Mouse (Mus musculus): ENCODE data around the gene Nek7.

Gene Nek7

DNA sequence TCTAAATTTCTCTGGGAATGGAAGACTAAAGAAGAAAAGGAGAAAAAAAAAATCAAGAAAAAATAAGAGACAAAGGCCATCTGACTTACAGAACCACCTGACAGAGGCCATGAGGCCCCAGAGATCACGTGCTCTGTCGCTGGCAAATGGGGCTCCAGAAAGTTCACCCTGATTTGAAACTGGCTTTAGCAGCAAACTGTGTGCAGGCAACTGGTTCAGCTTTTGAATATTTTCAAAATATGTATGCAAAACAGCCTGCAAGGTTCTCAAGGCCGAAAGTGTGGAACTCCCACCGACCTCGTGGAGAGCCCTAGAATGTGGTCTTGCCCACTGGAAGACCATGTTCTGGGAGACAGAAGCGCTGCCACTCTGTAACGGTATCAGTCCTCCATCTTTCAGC is 11.6 kb downstream of the Nek7 start:
- no peak for DNase-seq (ENCODE audit: low spot score)

DNA sequence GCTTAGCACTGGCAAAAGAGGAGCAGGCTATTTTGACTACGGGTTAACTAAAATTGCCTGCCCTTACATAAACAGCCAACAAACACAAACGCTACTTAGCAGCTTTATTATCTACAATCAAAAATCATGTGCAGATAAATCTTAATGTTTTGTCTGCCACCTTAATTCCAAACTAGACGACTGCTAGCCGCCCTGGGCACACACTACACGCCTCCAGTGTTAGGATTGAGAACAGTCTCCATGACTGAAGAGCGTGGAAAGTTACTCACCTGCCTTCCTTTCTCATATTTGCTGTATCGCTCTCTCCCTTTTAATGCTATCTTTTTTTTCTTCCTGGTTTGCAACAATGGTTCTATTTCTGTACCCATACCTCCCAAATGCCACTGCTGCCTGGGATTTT is 12.1 kb downstream of the Nek7 start:
- DNase-seq (ENCODE audit: low spot score), result no peak

DNA sequence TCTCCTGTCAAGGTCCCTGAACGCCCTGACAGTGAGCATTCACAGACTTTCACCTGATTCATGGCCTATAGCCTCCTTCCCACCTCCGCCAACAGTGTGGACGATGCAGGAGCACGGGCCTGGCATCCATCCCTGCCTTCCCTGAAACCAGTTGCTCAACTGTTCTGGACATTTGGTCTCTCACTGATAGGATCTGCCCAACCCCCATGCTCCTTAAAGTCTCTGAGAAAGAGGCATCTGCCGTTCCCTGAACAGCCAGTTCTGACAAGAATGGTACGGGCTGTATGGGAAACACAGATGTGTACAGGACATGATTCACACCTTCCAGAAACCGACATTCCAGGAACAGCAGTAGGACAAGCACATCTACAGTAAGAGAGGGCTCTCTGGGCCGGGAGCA is 13.2 kb downstream of the Nek7 start:
- DNase-seq (ENCODE audit: low spot score), result no peak

- no peak for DNase-seq (ENCODE audit: low spot score)
These were observed 15.2 kb downstream of the Nek7 start for GRCm38 (mm10) chr1:138604736-138605135.

DNA sequence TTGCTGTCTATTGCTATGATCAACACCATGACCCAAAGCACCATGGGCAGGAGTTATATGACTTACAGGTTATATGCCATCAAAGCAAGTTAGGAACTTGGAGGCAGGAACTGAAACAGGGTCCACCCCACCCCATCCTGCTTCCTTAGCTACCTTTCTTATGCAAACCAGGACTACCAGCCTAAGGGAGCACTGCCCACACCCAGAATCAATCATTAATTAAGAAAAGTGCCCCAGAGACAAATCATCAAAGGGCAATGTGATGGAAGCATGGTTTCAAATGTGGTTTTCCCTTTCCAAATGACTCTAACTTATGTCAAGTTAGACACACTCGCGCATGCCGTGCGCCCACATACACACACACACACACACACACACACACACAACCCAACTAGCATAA is 16.0 kb downstream of the Nek7 start:
- no peak for DNase-seq (ENCODE audit: low spot score)

GRCm38 (mm10) chr1:138598087-138598486 is 21.9 kb downstream of the Nek7 start:
- no peak for DNase-seq (ENCODE audit: low spot score)

- no peak for DNase-seq (ENCODE audit: low spot score)
These were observed 23.7 kb downstream of the Nek7 start for GRCm38 (mm10) chr1:138596127-138596706.

- no peak for DNase-seq (ENCODE audit: low spot score)
These were observed 25.0 kb downstream of the Nek7 start for GRCm38 (mm10) chr1:138594910-138595309.

GRCm38 (mm10) chr1:138593922-138594321 is 26.0 kb downstream of the Nek7 start:
- no peak for DNase-seq (ENCODE audit: low spot score)

GRCm38 (mm10) chr1:138592466-138592865 is 27.5 kb downstream of the Nek7 start:
- DNase-seq (ENCODE audit: low spot score), result no peak

GRCm38 (mm10) chr1:138590451-138591022 is 29.4 kb downstream of the Nek7 start:
- DNase-seq (ENCODE audit: low spot score), result no peak

- no peak for DNase-seq (ENCODE audit: low spot score)
These were observed 30.8 kb downstream of the Nek7 start for GRCm38 (mm10) chr1:138589126-138589525.

- no peak for DNase-seq (ENCODE audit: low spot score)
These were observed 32.1 kb downstream of the Nek7 start for GRCm38 (mm10) chr1:138587812-138588211.

DNA sequence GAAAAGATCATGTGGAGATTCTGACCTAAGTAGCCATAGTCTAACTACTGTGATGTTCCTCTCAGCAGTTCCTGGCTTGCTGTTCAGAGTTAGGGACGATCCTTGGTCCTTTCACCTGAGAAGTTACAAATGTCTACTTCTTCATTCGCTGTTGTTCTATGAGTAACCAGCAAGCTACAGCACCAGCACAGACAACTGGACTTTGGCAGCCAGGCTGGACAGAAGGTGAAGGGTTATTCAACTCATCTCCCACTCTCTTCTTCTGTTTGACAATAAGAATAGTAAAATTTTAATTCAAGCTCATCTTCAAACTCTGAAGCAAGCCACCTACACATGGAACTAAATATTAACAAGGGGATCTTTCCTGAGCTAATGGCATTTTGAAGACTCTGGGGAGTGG is 33.0 kb downstream of the Nek7 start:
- DNase-seq (ENCODE audit: low spot score), result no peak

- no peak for DNase-seq (ENCODE audit: low spot score)
These were observed 35.4 kb downstream of the Nek7 start for GRCm38 (mm10) chr1:138584423-138585013.

DNA sequence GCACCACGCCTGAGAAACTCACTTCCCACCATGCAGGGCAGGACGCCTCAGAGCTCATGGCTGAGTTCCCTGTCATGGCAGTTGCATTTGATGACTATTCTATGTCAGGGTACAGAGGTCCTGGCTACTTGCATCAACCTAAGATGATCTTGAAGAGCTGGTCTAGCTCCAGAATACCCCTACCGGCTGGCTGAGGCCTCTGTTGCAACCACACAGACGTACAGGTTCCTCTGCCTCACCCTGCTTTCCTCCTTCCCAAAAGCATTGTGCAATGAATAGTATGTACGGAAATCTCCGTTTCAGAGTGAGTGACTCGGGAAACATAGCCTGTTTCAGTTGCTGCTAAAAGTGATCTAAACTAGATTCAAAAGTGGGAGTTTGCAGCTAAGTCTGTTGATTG is 37.7 kb downstream of the Nek7 start:
- DNase-seq (ENCODE audit: low spot score), result no peak

DNA sequence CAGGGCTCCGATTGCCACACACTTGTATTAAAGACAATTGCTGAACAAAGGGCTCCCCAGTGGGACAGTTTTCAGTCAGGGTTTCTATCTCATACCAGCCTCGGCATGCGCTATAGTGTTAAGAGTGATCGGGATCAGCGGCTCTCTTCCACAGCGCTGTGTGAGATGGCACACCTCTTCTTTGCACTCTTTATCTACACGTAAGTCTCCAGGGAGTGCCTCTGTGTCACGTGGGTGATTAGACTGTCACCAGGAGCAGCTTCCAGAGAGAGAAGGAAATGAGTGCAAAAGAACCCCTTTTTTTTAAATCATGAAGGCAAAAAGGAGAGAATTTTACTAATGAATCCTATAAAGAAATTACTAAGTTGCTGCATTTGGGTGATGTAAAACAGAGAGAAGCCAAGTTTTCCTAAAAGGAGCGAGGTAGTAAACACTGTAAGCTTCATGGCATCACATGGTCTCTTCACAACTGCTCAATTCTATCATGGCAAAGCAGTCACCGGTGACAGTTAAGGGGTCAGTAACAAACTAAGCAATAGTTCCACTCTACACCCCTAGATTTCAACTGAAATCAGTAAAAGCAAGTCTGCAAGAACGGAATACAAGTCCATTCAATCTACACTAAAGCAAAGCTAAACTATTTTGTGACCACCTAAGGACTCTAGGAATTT is 40.0 kb downstream of the Nek7 start:
- DNase-seq (ENCODE audit: low spot score), result no peak

DNA sequence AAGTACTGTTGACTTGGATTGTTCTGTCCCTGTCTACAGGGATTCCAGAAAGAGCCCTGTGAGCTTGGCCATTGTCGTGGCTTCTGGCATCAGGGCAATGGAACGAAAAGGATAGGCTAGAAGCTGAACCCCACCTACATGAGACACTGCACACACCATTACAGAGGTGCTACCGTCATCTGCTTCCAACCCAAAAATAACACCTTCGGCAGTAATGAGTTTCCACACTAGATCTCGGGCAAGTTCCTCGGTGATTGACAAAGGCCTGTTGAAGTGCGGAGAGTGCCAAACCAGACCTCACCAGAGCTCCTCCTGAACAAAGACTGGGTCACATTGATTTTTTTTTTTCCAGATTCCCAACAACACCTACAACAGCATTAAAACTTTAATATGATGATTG is 40.7 kb downstream of the Nek7 start:
- DNase-seq (ENCODE audit: low spot score), result no peak

GRCm38 (mm10) chr1:138576803-138577202 is 43.1 kb downstream of the Nek7 start:
- DNase-seq (ENCODE audit: low spot score), result peak; percentile 18

- no peak for DNase-seq (ENCODE audit: low spot score)
These were observed 43.8 kb downstream of the Nek7 start for GRCm38 (mm10) chr1:138576066-138576697.

DNA sequence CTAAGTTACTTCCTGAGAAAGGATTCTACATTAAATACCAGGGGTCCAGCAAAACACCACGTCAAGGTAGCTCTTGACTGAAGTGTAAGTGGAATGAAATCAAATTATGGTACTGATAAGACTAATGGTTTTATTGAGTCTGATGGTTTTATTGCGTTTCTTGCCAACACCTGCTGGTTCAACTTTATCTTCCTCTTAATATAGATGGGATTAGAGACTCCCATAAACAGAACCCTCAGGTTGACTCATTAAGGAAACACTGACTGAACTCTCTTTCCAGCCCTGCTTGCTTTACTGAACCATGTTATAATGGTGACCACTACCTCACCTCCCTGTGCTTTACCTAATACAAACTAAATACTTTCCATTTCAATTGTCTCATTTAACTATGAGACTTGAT is 44.3 kb downstream of the Nek7 start:
- no peak for DNase-seq (ENCODE audit: low spot score)

DNA sequence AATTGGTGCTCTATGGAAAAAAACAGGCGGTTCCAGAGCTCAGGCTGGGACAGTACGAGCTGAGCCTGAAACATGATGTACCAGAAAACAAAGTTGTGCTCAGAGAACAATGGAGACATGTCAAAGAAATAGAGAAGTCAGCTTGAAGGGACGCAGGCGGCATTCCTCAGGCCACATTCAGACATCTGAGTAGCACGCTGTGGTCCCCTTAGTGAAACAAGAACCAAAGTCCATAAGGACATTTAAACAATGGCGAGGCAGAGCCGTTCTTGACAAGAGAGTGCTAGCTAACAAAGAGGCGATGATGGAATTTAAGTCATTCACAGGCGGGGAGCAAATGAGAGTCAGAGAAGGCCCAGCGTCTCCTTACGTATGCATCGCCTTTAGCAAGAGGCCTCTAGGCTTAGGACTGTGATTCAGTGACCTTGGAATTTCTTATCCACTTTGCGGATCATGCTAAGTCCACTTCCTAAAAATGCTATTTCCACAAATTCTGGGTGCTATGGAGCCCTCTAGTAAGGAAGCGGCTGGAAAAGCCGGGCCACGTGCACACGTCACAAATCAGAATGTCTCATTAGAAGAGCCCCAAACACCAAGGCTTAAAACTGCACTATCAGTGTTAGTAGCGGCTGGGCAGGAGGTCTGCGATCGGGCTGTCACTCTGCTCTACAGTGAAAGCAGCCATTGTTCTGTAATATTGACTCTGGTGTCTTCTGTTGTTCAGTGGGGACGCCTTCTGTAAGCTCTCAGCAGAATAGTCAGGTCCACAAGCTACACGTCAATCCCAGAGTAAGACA is 48.2 kb downstream of the Nek7 start:
- DNase-seq (ENCODE audit: low spot score), result no peak
